Mouse (Mus musculus) mammary gland, adult 2 months (tissue): Measurements from ENCODE around the gene Syt1. TPM values are rescaled to one million over a fixed set of nuclear protein-coding genes. Genes with fewer than 3 reads are reported as not detected.

Source experiments
- polyA plus RNA-seq: library from polyadenylated mRNA; depleted of rRNA; stranded (reverse); fragments of >200 nt; gene quantifications from 2 replicates; pipeline ENCODE4 v1.2.3, GENCODE M21; 2012; ENCODE audit warnings: low replicate concordance; rRNA removed

Gene Syt1
- polyA plus RNA-seq = 0.10 and 0.11 TPM in 2 replicates

GRCm38 (mm10) chr10:109010241-109011193, at the start of gene Syt1:
Syt1 (minus strand) TSS chr10:109010982.

GRCm38 (mm10) chr10:108699946-108700345, 310.8 kb downstream of the Syt1 start, which contains the start of gene Gm5136:
Gm5136 (minus strand) TSS chr10:108700160.

